Mouse (Mus musculus) lung, embryonic 14.5 days (tissue): ENCODE measurements around the gene Palld. TPM values are rescaled to one million over a fixed set of nuclear protein-coding genes. Genes with fewer than 3 reads are reported as not detected.

Source experiments
- ATAC-seq: fragments of 200-750 bp; cut with Nextera tagmentation; 2 replicates; pipeline ENCODE4 v1.8.0; 2017; ENCODE audit warnings: mild to moderate bottlenecking, moderate TSS enrichment, moderate library complexity; ENCODE audit not compliant: insufficient read depth
- DNase-seq: peaks from one replicate; pipeline ENCODE4 v3.0.0-alpha.2; 2015
- H3K27ac ChIP-seq: fragments of 300-500 bp; sonication (generic); 2 replicates; pipeline ENCODE4 v1.5.1; 2014; ENCODE audit warnings: low read depth, mild to moderate bottlenecking, moderate library complexity
- H3K27me3 ChIP-seq: fragments of 300-500 bp; sonication (generic); 2 replicates; pipeline ENCODE4 v1.6.1; 2014; ENCODE audit warnings: low read length, control low read depth; ENCODE audit not compliant: insufficient read depth
- H3K36me3 ChIP-seq: fragments of 300-500 bp; sonication (generic); 2 replicates; pipeline ENCODE4 v1.6.1; 2014; ENCODE audit warnings: control low read depth; ENCODE audit not compliant: insufficient read depth
- H3K4me1 ChIP-seq: fragments of 300-500 bp; sonication (generic); 2 replicates; pipeline ENCODE4 v1.6.1; 2014; ENCODE audit warnings: antibody characterized with exemption, control low read depth; ENCODE audit not compliant: insufficient read depth
- H3K4me2 ChIP-seq: fragments of 300-500 bp; sonication (generic); 2 replicates; pipeline ENCODE4 v1.6.1; 2014; ENCODE audit warnings: mild to moderate bottlenecking
- H3K4me3 ChIP-seq: fragments of 300-500 bp; sonication (generic); 2 replicates; pipeline ENCODE4 v1.5.1; 2014; ENCODE audit warnings: low read depth, low read length
- H3K9ac ChIP-seq: fragments of 300-500 bp; sonication (generic); 2 replicates; pipeline ENCODE4 v1.6.1; 2014
- H3K9me3 ChIP-seq: fragments of 300-500 bp; sonication (generic); 2 replicates; pipeline ENCODE4 v1.6.1; 2016; ENCODE audit warnings: low read depth, low read length, control low read depth
- CTCF ChIP-seq: IDR thresholded peaks from 2 replicates; pipeline ENCODE4 v1.5.1; 2016; ENCODE audit warnings: antibody characterized with exemption, low read depth
- WGBS: fragments of 180-500 bp; shearing (Covaris S2); extraction: QIAGEN DNeasy Blood & Tissue Kit; methylation state at CpG from one replicate; pipeline ENCODE4 v1.1.7; 2014; 5-methylcytosine and 5-hydroxymethylcytosine counted together
- polyA plus RNA-seq: library from polyadenylated mRNA; unstranded; fragments of >200 nt; fragmentation: Nextera tagmentation; extraction: Ambion mirVana; gene quantifications from 2 replicates; pipeline ENCODE4 v1.2.1, GENCODE M21; 2014

Palld gene
- polyA plus RNA-seq, 1 experiment from 2014 or later, result 85.0 TPM

DNA sequence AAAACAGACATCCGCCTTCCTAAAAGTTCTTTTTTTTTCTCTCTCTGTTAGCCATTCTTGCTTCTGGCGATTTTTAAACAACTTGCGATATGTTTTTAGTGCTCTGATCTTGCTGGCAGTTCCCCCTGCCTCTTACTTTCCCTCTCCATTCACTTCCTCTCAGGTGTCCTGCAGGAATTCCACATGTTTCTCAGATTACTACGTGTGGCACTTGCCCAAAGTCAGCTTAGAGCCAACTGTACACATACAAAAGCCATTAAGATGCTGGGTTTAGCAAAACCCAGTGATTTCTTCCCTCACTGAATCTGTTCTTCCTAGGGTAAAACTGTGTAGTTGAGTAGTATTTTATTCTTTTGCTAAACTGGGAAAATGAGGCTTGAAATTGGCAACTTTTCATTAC, 57.9 kb downstream of the Palld start:
- no peak for DNase-seq
- TF ChIP-seq CTCF, result no peak
- no peak for ATAC-seq
- H3K9me3 ChIP-seq, result no peaks in the 10 kb centered on the region
- H3K27ac ChIP-seq, result no peak overlapping the region
- H3K4me1 ChIP-seq, result no peaks in the 10 kb centered on the region
- no peaks in the 10 kb centered on the region for H3K27me3 ChIP-seq
- 32% methylated on average over 4 of the region's 4 CpGs for WGBS
- H3K9ac ChIP-seq, result no peak overlapping the region
- H3K4me2 ChIP-seq, result no peak overlapping the region
- H3K36me3 ChIP-seq, result no peaks in the 10 kb centered on the region
- H3K4me3 ChIP-seq, result no peak overlapping the region

DNA sequence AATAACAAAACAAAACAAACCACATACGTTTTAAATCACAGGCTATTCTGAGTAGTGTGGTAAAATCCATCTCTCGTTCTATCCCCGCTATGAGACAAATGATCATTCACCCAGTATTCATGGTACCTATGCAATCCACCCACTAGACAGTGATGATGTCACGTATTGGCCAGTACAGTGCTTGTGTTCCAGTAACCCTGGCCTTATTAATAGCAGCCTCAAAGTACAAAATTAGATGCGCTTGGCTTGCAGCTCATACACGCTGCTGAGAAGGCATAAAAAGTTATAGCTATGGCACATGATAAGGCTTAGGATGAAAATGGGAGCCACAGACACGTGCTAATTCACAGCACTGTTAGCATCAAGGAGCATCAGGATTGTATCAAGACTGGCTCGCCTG, 58.7 kb downstream of the Palld start:
- Histone ChIP-seq H3K9ac (no peak overlapping the region), H3K27ac (no peak overlapping the region), H3K4me2 (no peak overlapping the region), H3K36me3 (no peaks in the 10 kb centered on the region), H3K4me3 (no peak overlapping the region), H3K27me3 (no peaks in the 10 kb centered on the region), H3K4me1 (no peaks in the 10 kb centered on the region), H3K9me3 (no peaks in the 10 kb centered on the region)
- no peak for ATAC-seq
- DNase-seq, result no peak
- no peak for TF ChIP-seq CTCF
- WGBS, result 79% methylated on average over 8 of the region's 8 CpGs

DNA sequence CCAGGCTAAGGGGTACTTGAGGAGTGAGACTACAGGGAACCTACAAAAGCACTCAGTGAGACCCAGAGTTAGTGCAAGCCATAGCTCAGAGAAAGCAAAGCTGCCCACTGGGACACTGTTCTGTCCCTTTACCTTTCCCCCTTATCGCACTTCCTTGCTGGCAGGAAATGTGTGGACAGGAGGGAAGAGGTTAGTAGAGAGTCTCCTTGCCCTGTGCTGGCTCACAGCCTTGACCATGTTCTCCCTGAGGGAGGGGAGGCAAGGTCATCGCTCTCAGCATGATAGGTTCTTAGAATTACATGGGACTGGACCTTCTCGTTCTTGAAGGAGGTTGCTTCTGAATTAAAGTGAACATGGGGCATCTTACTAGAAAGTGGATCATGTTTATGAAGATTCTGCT, 69.3 kb downstream of the Palld start:
- Histone ChIP-seq H3K36me3 (no peaks in the 10 kb centered on the region), H3K9me3 (no peaks in the 10 kb centered on the region), H3K4me2 (no peak overlapping the region), H3K27me3 (no peaks in the 10 kb centered on the region), H3K27ac (no peak overlapping the region), H3K4me1 (no peaks in the 10 kb centered on the region), H3K4me3 (no peak overlapping the region), H3K9ac (no peak overlapping the region)
- DNase-seq (no peak), ATAC-seq (no peak)
- TF ChIP-seq CTCF, result no peak
- WGBS, result 92% methylated on average over 3 of the region's 3 CpGs

DNA sequence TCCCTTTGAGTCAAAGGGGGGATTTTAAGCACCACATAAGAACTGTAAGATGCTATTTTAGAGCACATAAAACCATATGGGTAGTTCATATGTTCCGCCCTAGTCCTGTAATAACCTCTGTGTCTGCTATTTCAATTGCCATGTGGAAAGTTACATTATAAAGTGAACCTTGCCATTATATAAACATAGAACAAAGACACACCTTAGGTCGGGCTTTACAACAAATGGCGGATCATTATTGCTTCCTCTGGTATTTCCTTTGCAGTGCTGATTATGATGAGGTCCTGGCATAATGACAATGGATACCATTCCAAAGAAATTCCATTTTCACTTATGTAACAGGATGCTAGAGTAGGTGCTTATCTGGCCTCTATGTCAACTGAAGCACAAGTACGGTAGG, 70.5 kb downstream of the Palld start:
- Histone ChIP-seq H3K4me2 (no peak overlapping the region), H3K36me3 (no peaks in the 10 kb centered on the region), H3K4me1 (no peaks in the 10 kb centered on the region), H3K4me3 (no peak overlapping the region), H3K27ac (no peak overlapping the region), H3K9ac (no peak overlapping the region), H3K27me3 (no peaks in the 10 kb centered on the region), H3K9me3 (no peaks in the 10 kb centered on the region)
- 58% methylated on average over 4 of the region's 4 CpGs for WGBS
- ATAC-seq (peak; percentile 49; the same call in 1 of the 2 replicates), DNase-seq (peak; percentile 54)
- no peak for TF ChIP-seq CTCF

DNA sequence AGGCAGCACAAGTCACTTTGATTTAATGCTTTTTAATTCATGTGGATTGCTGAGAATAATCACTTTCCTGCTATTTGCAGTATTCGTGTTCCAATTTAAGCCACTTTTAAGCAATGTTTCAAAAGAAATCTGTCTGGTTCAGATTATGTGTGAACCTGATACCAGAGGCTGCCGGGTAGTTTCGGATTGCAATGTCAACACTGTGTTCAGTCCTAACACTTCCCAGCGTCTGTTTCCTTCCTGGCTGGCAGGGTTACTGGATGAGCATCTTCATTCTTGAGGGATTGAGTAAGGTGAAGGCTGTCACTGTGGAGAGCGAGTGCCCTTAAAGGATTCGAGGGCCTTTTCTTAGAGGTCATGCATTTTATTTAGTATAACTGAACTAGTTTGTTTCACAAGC, 71.7 kb downstream of the Palld start:
- H3K27me3 ChIP-seq, result no peaks in the 10 kb centered on the region
- H3K27ac ChIP-seq, result no peak overlapping the region
- ATAC-seq, result no peak
- no peaks in the 10 kb centered on the region for H3K36me3 ChIP-seq
- H3K4me1 ChIP-seq, result no peaks in the 10 kb centered on the region
- no peak overlapping the region for H3K4me3 ChIP-seq
- H3K4me2 ChIP-seq, result no peak overlapping the region
- peak; percentile 30 for DNase-seq
- no peak overlapping the region for H3K9ac ChIP-seq
- 11% methylated on average over 6 of the region's 6 CpGs for WGBS
- no peak for TF ChIP-seq CTCF
- no peaks in the 10 kb centered on the region for H3K9me3 ChIP-seq

DNA sequence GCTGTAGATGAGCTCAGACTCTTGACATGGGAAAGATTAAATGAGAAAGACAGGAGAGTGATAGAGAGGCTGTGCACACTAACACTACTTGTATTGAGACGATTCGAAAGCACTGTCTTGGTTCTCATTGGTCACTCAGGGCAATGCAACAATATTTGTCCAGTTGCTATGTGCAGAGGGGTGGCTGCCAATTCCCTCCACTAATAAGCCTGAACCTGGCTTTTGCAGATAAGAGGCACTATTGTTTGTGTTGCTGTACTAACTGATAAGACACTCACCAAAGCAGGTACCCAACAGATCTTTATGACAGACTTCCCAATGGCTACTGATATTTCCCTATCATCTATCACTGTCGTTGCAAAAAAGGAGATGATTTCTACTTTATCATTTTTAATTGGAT, 77.9 kb downstream of the Palld start:
- WGBS, result 56% methylated on average over 3 of the region's 3 CpGs
- H3K4me1 ChIP-seq, result no peaks in the 10 kb centered on the region
- H3K27ac ChIP-seq, result no peak overlapping the region
- ATAC-seq (no peak), DNase-seq (no peak)
- no peak overlapping the region for H3K4me2 ChIP-seq
- no peaks in the 10 kb centered on the region for H3K36me3 ChIP-seq
- H3K27me3 ChIP-seq, result no peaks in the 10 kb centered on the region
- no peak overlapping the region for H3K9ac ChIP-seq
- H3K4me3 ChIP-seq, result no peak overlapping the region
- no peaks in the 10 kb centered on the region for H3K9me3 ChIP-seq
- TF ChIP-seq CTCF, result no peak

DNA sequence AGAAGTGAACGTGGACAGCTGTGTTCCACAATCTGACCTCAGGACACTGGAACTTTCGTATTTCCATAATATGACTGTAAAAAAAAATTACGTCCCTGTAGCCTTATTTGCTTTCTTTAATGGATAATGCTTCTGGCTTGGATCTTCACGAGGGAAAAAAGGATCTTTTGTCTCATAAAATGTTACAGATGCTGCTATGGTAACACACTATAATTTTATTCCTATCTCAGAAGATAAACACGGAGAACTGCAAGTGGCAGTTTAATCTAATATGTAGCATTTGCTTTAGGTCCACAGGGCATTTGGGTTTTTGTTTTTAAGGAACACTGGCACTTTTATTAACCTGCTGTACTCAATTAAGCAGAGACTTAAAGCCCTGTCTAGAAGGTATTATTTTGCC, 79.3 kb downstream of the Palld start:
- no peak overlapping the region for H3K4me3 ChIP-seq
- H3K9me3 ChIP-seq, result no peaks in the 10 kb centered on the region
- H3K27ac ChIP-seq, result no peak overlapping the region
- no peak for DNase-seq
- no peaks in the 10 kb centered on the region for H3K4me1 ChIP-seq
- H3K4me2 ChIP-seq, result no peak overlapping the region
- H3K27me3 ChIP-seq, result no peaks in the 10 kb centered on the region
- H3K9ac ChIP-seq, result no peak overlapping the region
- no peak for ATAC-seq
- H3K36me3 ChIP-seq, result no peaks in the 10 kb centered on the region
- no peak for TF ChIP-seq CTCF
- 44% methylated on average over 5 of the region's 5 CpGs for WGBS

DNA sequence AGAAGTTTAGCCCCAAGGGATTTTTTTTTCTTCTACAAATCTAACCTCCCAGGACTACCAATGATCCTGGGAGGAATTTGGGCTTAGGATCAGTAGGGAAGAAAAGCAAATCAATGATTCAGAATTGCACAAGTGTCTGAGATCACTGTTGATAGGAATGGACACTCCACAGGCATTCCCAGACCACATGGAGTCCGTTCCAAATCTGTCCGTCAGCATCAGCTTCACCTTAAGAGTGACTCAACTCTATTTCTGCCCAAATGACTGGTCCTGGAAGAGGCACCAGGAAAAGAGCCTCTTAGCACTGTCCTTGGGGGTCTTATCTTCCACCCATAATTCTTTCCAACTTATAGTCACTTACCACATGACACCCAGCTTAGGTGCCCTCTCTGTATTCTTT, 98.7 kb downstream of the Palld start:
- H3K27ac ChIP-seq, result no peak overlapping the region
- H3K4me2 ChIP-seq, result no peak overlapping the region
- no peak for ATAC-seq
- WGBS, result 75% methylated on average over 2 of the region's 2 CpGs
- no peak overlapping the region for H3K4me3 ChIP-seq
- no peak for DNase-seq
- no peaks in the 10 kb centered on the region for H3K4me1 ChIP-seq
- no peaks in the 10 kb centered on the region for H3K36me3 ChIP-seq
- no peaks in the 10 kb centered on the region for H3K27me3 ChIP-seq
- H3K9me3 ChIP-seq, result no peaks in the 10 kb centered on the region
- TF ChIP-seq CTCF, result no peak
- H3K9ac ChIP-seq, result no peak overlapping the region
